Mouse (Mus musculus): ENCODE results near the gene Ddx54. TPM values are rescaled to one million over a fixed set of nuclear protein-coding genes. Genes with fewer than 3 reads are reported as not detected.

Gene Ddx54
- polyA plus RNA-seq, 1 experiment from 2014 or later = 17.9 TPM

- no peak for ATAC-seq (ENCODE audit: insufficient number of reproducible peaks, insufficient read depth, low FRiP score, low read depth)
- Histone ChIP-seq H3K9me3 (ENCODE audit: control insufficient read depth, low read length) (no peaks in the 10 kb centered on the region), H3K27ac (replicated peaks in 1 of 2; ENCODE audit: control insufficient read depth in 1 of 2, insufficient read depth in 1 of 2, low read depth in 2 of 2, low read length in 2 of 2) (no peak overlapping the region), H3K4me2 (ENCODE audit: low read length) (no peak overlapping the region), H3K9ac (ENCODE audit: low read length) (no peak overlapping the region), H3K27me3 (ENCODE audit: control insufficient read depth, insufficient read depth, low read length) (peaks cover 5% of the 10 kb centered on the region; the same call in 1 of the 2 replicates), H3K36me3 (ENCODE audit: control insufficient read depth, insufficient read depth, low read length) (no peaks in the 10 kb centered on the region), H3K4me1 (ENCODE audit: control insufficient read depth in 2 of 2, insufficient read depth in 2 of 2, low read length in 2 of 2) (no peaks in the 10 kb centered on the region), H3K4me3 (ENCODE audit: control insufficient read depth in 1 of 2, insufficient read depth in 1 of 2, low read depth in 1 of 2, low read length in 2 of 2) (no peak overlapping the region)
- WGBS = 79% methylated on average over 6 of the region's 6 CpGs
These were observed 18.1 kb upstream of the Ddx54 start for GRCm38 (mm10) chr5:120594485-120594884.

DNA sequence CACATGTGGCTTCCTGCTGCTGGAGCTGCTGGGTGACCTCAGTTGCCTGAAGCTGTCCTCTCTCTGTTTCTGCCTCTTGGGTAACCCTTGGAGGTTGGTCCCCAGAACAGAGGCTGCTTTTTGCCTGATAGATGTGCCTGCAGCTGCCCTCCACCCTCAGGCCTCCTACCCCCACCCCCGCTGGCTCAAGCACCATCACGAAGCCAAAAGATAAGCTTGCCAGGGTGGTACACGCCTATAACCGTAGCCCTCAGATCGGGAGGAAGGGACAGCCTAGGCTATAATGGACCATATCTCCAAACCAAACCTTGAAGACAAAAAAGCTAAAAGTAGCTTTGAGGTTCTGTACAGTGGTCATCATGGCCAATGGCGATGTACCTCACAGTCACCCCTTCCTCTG lies 12.9 kb upstream of the Ddx54 start:
- WGBS = 67% methylated on average over 6 of the region's 6 CpGs
- H3K4me1 ChIP-seq (ENCODE audit: control insufficient read depth in 2 of 2, insufficient read depth in 2 of 2, low read length in 2 of 2) = peaks cover 14 to 15% of the 10 kb centered on the region in 2 experiments
- H3K36me3 ChIP-seq (ENCODE audit: control insufficient read depth, insufficient read depth, low read length) = no peaks in the 10 kb centered on the region
- ATAC-seq (ENCODE audit: insufficient number of reproducible peaks, insufficient read depth, low FRiP score, low read depth) = no peak
- no peaks in the 10 kb centered on the region for H3K9me3 ChIP-seq (ENCODE audit: control insufficient read depth, low read length)
- no peak overlapping the region for H3K4me3 ChIP-seq (ENCODE audit: control insufficient read depth in 1 of 2, insufficient read depth in 1 of 2, low read depth in 1 of 2, low read length in 2 of 2)
- H3K4me2 ChIP-seq (ENCODE audit: low read length) = no peak overlapping the region
- H3K27me3 ChIP-seq (ENCODE audit: control insufficient read depth, insufficient read depth, low read length) = peaks cover 12% of the 10 kb centered on the region; the same call in 1 of the 2 replicates
- H3K9ac ChIP-seq (ENCODE audit: low read length) = no peak overlapping the region; the same call in 1 of the 2 replicates
- no peak overlapping the region for H3K27ac ChIP-seq (replicated peaks in 1 of 2; ENCODE audit: control insufficient read depth in 1 of 2, insufficient read depth in 1 of 2, low read depth in 2 of 2, low read length in 2 of 2)

- H3K27ac ChIP-seq (replicated peaks in 1 of 2; ENCODE audit: control insufficient read depth in 1 of 2, insufficient read depth in 1 of 2, low read depth in 2 of 2, low read length in 2 of 2) = no peak overlapping the region; a peak in 1 of 4 replicates
- H3K9ac ChIP-seq (ENCODE audit: low read length) = no peak overlapping the region
- no peaks in the 10 kb centered on the region for H3K9me3 ChIP-seq (ENCODE audit: control insufficient read depth, low read length)
- H3K4me1 ChIP-seq (ENCODE audit: control insufficient read depth in 2 of 2, insufficient read depth in 2 of 2, low read length in 2 of 2) = peaks cover 18 to 21% of the 10 kb centered on the region in 2 experiments
- H3K27me3 ChIP-seq (ENCODE audit: control insufficient read depth, insufficient read depth, low read length) = peaks cover 8% of the 10 kb centered on the region; the same call in 1 of the 2 replicates
- H3K4me3 ChIP-seq (ENCODE audit: control insufficient read depth in 1 of 2, insufficient read depth in 1 of 2, low read depth in 1 of 2, low read length in 2 of 2) = no peak overlapping the region
- no peak for ATAC-seq (ENCODE audit: insufficient number of reproducible peaks, insufficient read depth, low FRiP score, low read depth)
- 22% methylated on average over 11 of the region's 11 CpGs for WGBS
- H3K36me3 ChIP-seq (ENCODE audit: control insufficient read depth, insufficient read depth, low read length) = no peaks in the 10 kb centered on the region
- H3K4me2 ChIP-seq (ENCODE audit: low read length) = no peak overlapping the region
These were observed 11.4 kb upstream of the Ddx54 start for GRCm38 (mm10) chr5:120600946-120601668.

GRCm38 (mm10) chr5:120602210-120602609 lies 10.3 kb upstream of the Ddx54 start:
- 0 out of 2 replicates have a peak, but pooled peaks cover 6% of the 10 kb centered on the region for H3K27me3 ChIP-seq (ENCODE audit: control insufficient read depth, insufficient read depth, low read length)
- 92% methylated on average over 12 of the region's 12 CpGs for WGBS
- no peak overlapping the region for H3K4me2 ChIP-seq (ENCODE audit: low read length)
- H3K9ac ChIP-seq (ENCODE audit: low read length) = no peak overlapping the region
- H3K4me3 ChIP-seq (ENCODE audit: control insufficient read depth in 1 of 2, insufficient read depth in 1 of 2, low read depth in 1 of 2, low read length in 2 of 2) = no peak overlapping the region
- peaks cover 18 to 21% of the 10 kb centered on the region in 2 experiments for H3K4me1 ChIP-seq (ENCODE audit: control insufficient read depth in 2 of 2, insufficient read depth in 2 of 2, low read length in 2 of 2)
- H3K36me3 ChIP-seq (ENCODE audit: control insufficient read depth, insufficient read depth, low read length) = no peaks in the 10 kb centered on the region
- H3K27ac ChIP-seq (replicated peaks in 1 of 2; ENCODE audit: control insufficient read depth in 1 of 2, insufficient read depth in 1 of 2, low read depth in 2 of 2, low read length in 2 of 2) = no peak overlapping the region
- no peak for ATAC-seq (ENCODE audit: insufficient number of reproducible peaks, insufficient read depth, low FRiP score, low read depth)
- H3K9me3 ChIP-seq (ENCODE audit: control insufficient read depth, low read length) = no peaks in the 10 kb centered on the region

DNA sequence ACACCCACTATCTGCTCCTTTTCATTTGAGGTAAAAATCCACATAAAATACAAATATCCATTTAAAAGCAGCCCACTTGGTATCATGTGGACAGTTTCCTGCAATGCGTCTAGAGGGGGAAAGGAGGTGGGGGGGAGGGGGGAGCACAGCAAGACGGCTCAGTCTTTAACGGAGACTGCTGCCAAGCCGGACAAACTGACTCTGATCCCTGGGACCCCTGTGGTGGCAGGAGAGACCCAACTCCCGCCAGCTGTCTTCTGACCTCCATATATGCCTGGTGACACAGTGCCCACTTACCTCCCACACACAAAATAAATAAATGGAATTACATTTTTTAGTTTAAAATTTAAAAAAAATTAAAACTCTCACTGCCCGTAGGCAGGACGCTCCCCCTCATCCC lies 9.0 kb upstream of the Ddx54 start:
- Histone ChIP-seq H3K27ac (replicated peaks in 1 of 2; ENCODE audit: control insufficient read depth in 1 of 2, insufficient read depth in 1 of 2, low read depth in 2 of 2, low read length in 2 of 2) (no peak overlapping the region), H3K9ac (ENCODE audit: low read length) (no peak overlapping the region), H3K4me2 (ENCODE audit: low read length) (no peak overlapping the region), H3K36me3 (ENCODE audit: control insufficient read depth, insufficient read depth, low read length) (0 out of 2 replicates have a peak, but pooled peaks cover 5% of the 10 kb centered on the region), H3K4me3 (ENCODE audit: control insufficient read depth in 1 of 2, insufficient read depth in 1 of 2, low read depth in 1 of 2, low read length in 2 of 2) (no peak overlapping the region), H3K4me1 (ENCODE audit: control insufficient read depth in 2 of 2, insufficient read depth in 2 of 2, low read length in 2 of 2) (peaks cover 18 to 21% of the 10 kb centered on the region in 2 experiments), H3K27me3 (ENCODE audit: control insufficient read depth, insufficient read depth, low read length) (0 out of 2 replicates have a peak, but pooled peaks cover 6% of the 10 kb centered on the region), H3K9me3 (ENCODE audit: control insufficient read depth, low read length) (no peaks in the 10 kb centered on the region)
- no peak for ATAC-seq (ENCODE audit: insufficient number of reproducible peaks, insufficient read depth, low FRiP score, low read depth)
- WGBS = 57% methylated on average over 7 of the region's 7 CpGs

DNA sequence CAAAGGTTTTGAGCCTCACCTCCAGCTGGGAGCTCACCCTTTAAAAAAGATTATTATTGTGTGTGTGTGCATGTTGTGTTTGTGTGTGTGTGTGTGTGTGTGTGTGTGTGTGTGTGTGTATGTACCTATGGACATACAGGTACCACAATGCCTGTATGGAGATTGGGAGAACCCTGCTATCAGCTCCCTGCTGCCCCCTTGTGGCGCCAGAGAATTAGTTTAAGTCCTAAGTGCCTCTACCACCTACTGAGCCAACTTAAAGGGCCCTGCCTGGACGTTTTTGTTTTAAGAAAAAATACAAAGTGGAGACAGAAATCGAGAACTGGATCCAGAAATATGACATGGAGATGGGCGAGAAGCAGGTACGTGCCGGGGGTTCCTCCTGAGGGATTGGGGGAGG lies 7.7 kb upstream of the Ddx54 start:
- Histone ChIP-seq H3K9ac (ENCODE audit: low read length) (0 out of 2 replicates have a peak overlapping the region, but pooled peaks have one; percentile 27), H3K27me3 (ENCODE audit: control insufficient read depth, insufficient read depth, low read length) (0 out of 2 replicates have a peak, but pooled peaks cover 4% of the 10 kb centered on the region), H3K9me3 (ENCODE audit: control insufficient read depth, low read length) (no peaks in the 10 kb centered on the region), H3K36me3 (ENCODE audit: control insufficient read depth, insufficient read depth, low read length) (0 out of 2 replicates have a peak, but pooled peaks cover 11% of the 10 kb centered on the region), H3K4me1 (ENCODE audit: control insufficient read depth in 2 of 2, insufficient read depth in 2 of 2, low read length in 2 of 2) (peaks cover 18 to 21% of the 10 kb centered on the region in 2 experiments), H3K27ac (replicated peaks in 1 of 2; ENCODE audit: control insufficient read depth in 1 of 2, insufficient read depth in 1 of 2, low read depth in 2 of 2, low read length in 2 of 2) (no peak overlapping the region), H3K4me2 (ENCODE audit: low read length) (peak overlapping the region; percentile 68), H3K4me3 (ENCODE audit: control insufficient read depth in 1 of 2, insufficient read depth in 1 of 2, low read depth in 1 of 2, low read length in 2 of 2) (peak overlapping the region in 1 of 2 experiments; percentile 32; a peak in 2 of 4 replicates)
- 1% methylated on average over 6 of the region's 6 CpGs for WGBS
- no peak for ATAC-seq (ENCODE audit: insufficient number of reproducible peaks, insufficient read depth, low FRiP score, low read depth)

DNA sequence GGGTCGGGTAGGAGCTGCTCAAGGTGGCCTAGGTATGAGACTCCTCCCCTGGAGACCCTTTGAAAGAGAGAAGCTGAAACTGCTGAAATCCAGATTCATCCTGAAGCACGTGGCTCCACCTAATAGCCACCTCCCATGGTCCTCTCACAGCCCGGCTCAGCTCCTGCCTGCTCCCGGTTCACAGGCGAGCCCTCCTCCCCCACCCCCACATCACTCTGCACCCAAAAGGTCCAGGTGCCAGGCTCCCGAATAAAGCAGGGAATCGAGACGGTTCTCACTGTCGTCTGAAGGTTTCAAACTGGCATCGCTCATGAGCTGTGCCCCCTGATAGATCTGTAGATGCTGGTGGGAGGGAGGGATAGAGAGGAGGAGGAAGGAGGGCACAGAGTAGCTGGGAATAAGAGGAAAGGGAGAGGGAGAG lies 7.3 kb upstream of the Ddx54 start:
- H3K27ac ChIP-seq (replicated peaks in 1 of 2; ENCODE audit: control insufficient read depth in 1 of 2, insufficient read depth in 1 of 2, low read depth in 2 of 2, low read length in 2 of 2) = no peak overlapping the region
- H3K4me1 ChIP-seq (ENCODE audit: control insufficient read depth in 2 of 2, insufficient read depth in 2 of 2, low read length in 2 of 2) = peaks cover 17 to 19% of the 10 kb centered on the region in 2 experiments
- 0 out of 2 replicates have a peak, but pooled peaks cover 12% of the 10 kb centered on the region for H3K36me3 ChIP-seq (ENCODE audit: control insufficient read depth, insufficient read depth, low read length)
- no peak for ATAC-seq (ENCODE audit: insufficient number of reproducible peaks, insufficient read depth, low FRiP score, low read depth)
- no peaks in the 10 kb centered on the region for H3K9me3 ChIP-seq (ENCODE audit: control insufficient read depth, low read length)
- peak overlapping the region; percentile 68 for H3K4me2 ChIP-seq (ENCODE audit: low read length)
- H3K9ac ChIP-seq (ENCODE audit: low read length) = 0 out of 2 replicates have a peak overlapping the region, but pooled peaks have one; percentile 27
- peak overlapping the region; percentile 30 to 32 for H3K4me3 ChIP-seq (ENCODE audit: control insufficient read depth in 1 of 2, insufficient read depth in 1 of 2, low read depth in 1 of 2, low read length in 2 of 2)
- 3% methylated on average over 10 of the region's 10 CpGs for WGBS
- H3K27me3 ChIP-seq (ENCODE audit: control insufficient read depth, insufficient read depth, low read length) = no peaks in the 10 kb centered on the region

Measured in heart, embryonic 14.5 days (tissue).